Mouse (Mus musculus): ENCODE measurements around the gene Nlgn2.
A peak's percentile ranks its signal among the peaks of the same experiment; 100 is the strongest.

Gene Nlgn2

GRCm38 (mm10) chr11:69837604-69837951 lies at the start of gene Nlgn2:
Gene Nlgn2, minus strand, starts transcription at chr11:69837784.
- no peak for DNase-seq (ENCODE audit: low read depth)

GRCm38 (mm10) chr11:69886907-69887635 lies 49.5 kb upstream of the Nlgn2 start:
- peak; percentile 55 for DNase-seq (ENCODE audit: low read depth)

GRCm38 (mm10) chr11:69884663-69885062 lies 47.1 kb upstream of the Nlgn2 start:
- no peak for DNase-seq (ENCODE audit: low read depth)

GRCm38 (mm10) chr11:69884240-69884639 lies 46.7 kb upstream of the Nlgn2 start:
- DNase-seq (ENCODE audit: low read depth), result no peak

GRCm38 (mm10) chr11:69883527-69884151 lies 46.1 kb upstream of the Nlgn2 start:
- DNase-seq (ENCODE audit: low read depth), result no peak

GRCm38 (mm10) chr11:69883066-69883465 lies 45.5 kb upstream of the Nlgn2 start:
- no peak for DNase-seq (ENCODE audit: low read depth)

GRCm38 (mm10) chr11:69881787-69882670 lies 44.4 kb upstream of the Nlgn2 start:
- no peak for DNase-seq (ENCODE audit: low read depth)

GRCm38 (mm10) chr11:69880853-69881603 lies 43.4 kb upstream of the Nlgn2 start, which contains the start of gene Kctd11:
Gene Kctd11, minus strand, starts transcription at chr11:69881406.
- DNase-seq (ENCODE audit: low read depth), result peak; percentile 51

GRCm38 (mm10) chr11:69880506-69880852 lies 42.9 kb upstream of the Nlgn2 start:
- DNase-seq (ENCODE audit: low read depth), result peak; percentile 74

- DNase-seq (ENCODE audit: low read depth), result no peak
Measured at GRCm38 (mm10) chr11:69879711-69880110, 42.1 kb upstream of the Nlgn2 start.

- DNase-seq (ENCODE audit: low read depth), result peak; percentile 63
Measured at GRCm38 (mm10) chr11:69878952-69879351, 41.4 kb upstream of the Nlgn2 start.

- no peak for DNase-seq (ENCODE audit: low read depth)
Measured at GRCm38 (mm10) chr11:69878399-69878798, 40.8 kb upstream of the Nlgn2 start.

GRCm38 (mm10) chr11:69877878-69878277 lies 40.3 kb upstream of the Nlgn2 start, which contains the start of gene Tmem95:
Gene Tmem95, minus strand, starts transcription at chr11:69878018.
- no peak for DNase-seq (ENCODE audit: low read depth)

- DNase-seq (ENCODE audit: low read depth), result peak; percentile 85
Measured at GRCm38 (mm10) chr11:69876867-69877266, 39.3 kb upstream of the Nlgn2 start.

GRCm38 (mm10) chr11:69876186-69876585 lies 38.6 kb upstream of the Nlgn2 start:
- DNase-seq (ENCODE audit: low read depth), result no peak

- DNase-seq (ENCODE audit: low read depth), result no peak
Measured at GRCm38 (mm10) chr11:69872451-69872850, 34.9 kb upstream of the Nlgn2 start.

GRCm38 (mm10) chr11:69871822-69872221 lies 34.2 kb upstream of the Nlgn2 start:
- no peak for DNase-seq (ENCODE audit: low read depth)

- no peak for DNase-seq (ENCODE audit: low read depth)
Measured at GRCm38 (mm10) chr11:69870289-69871069, 32.9 kb upstream of the Nlgn2 start.

GRCm38 (mm10) chr11:69867335-69867734 lies 29.8 kb upstream of the Nlgn2 start:
- DNase-seq (ENCODE audit: low read depth), result no peak

GRCm38 (mm10) chr11:69865561-69865960 lies 28.0 kb upstream of the Nlgn2 start:
- DNase-seq (ENCODE audit: low read depth), result no peak
